Mouse (Mus musculus): Measurements from ENCODE around the gene Lrmda. TPM values are rescaled to one million over a fixed set of nuclear protein-coding genes. Genes with fewer than 3 reads are reported as not detected.

Gene Lrmda
- total and polyA plus RNA-seq, 3 experiments, result 5.1 to 5.9 TPM; not detected in 1

- H3K9ac ChIP-seq (ENCODE audit: control insufficient read depth, low read depth, low read length, poor library complexity, severe bottlenecking), result no peak overlapping the region
- H3K4me3 ChIP-seq (ENCODE audit: control insufficient read depth in 1 of 2, insufficient read depth in 1 of 2, low read depth in 2 of 2, low read length in 2 of 2), result no peak overlapping the region
- no peaks in the 10 kb centered on the region for H3K4me1 ChIP-seq (ENCODE audit: control insufficient read depth in 1 of 2, insufficient read depth in 2 of 2, low read length in 2 of 2)
- no peak overlapping the region for H3K27ac ChIP-seq (ENCODE audit: control insufficient read depth, low read depth, low read length)
- H3K9me3 ChIP-seq (replicated peaks; ENCODE audit: insufficient read depth, low read length), result no peaks in the 10 kb centered on the region
- TF ChIP-seq USF2 (IDR thresholded peaks at IDR 0.05; ENCODE audit: borderline replicate concordance in 1 of 2, insufficient read depth in 1 of 2, low read depth in 1 of 2, low read length in 2 of 2) (no peak), CHD1 (IDR thresholded peaks at IDR 0.05; ENCODE audit: low read depth, low read length) (no peak)
- no peak for DNase-seq (ENCODE audit: low read depth, low spot score)
- no peaks in the 10 kb centered on the region for H3K79me2 ChIP-seq (ENCODE audit: control insufficient read depth, insufficient read depth, low read length, poor library complexity)
- peaks cover 0 to 5% of the 10 kb centered on the region in 2 experiments; a peak in 2 of 4 replicates for H3K36me3 ChIP-seq (ENCODE audit: control insufficient read depth in 1 of 2, insufficient read depth in 2 of 2, low read length in 2 of 2)
- no peaks in the 10 kb centered on the region for H3K27me3 ChIP-seq (ENCODE audit: control insufficient read depth in 1 of 2, insufficient read depth in 2 of 2, low read length in 2 of 2)
Observed at GRCm38 (mm10) chr14:22329191-22329590, 309.7 kb downstream of the Lrmda start.

- no peaks in the 10 kb centered on the region for H3K9me3 ChIP-seq (replicated peaks; ENCODE audit: insufficient read depth, low read length)
- TF ChIP-seq MXI1 (IDR thresholded peaks at IDR 0.05; ENCODE audit: low read depth, low read length), result no peak
- TF ChIP-seq EP300 (IDR thresholded peaks at IDR 0.05; ENCODE audit: low read depth in 1 of 2, low read length in 2 of 2), result no peak
- TF ChIP-seq SIN3A (IDR thresholded peaks at IDR 0.05; ENCODE audit: low read length), result no peak
- no peak for TF ChIP-seq GABPA (IDR thresholded peaks at IDR 0.05; ENCODE audit: low read depth, low read length)
- H3K9ac ChIP-seq (ENCODE audit: control insufficient read depth, low read depth, low read length, poor library complexity, severe bottlenecking), result no peak overlapping the region
- no peak overlapping the region for H3K4me3 ChIP-seq (ENCODE audit: control insufficient read depth in 1 of 2, insufficient read depth in 1 of 2, low read depth in 2 of 2, low read length in 2 of 2)
- no peak overlapping the region for H3K27ac ChIP-seq (ENCODE audit: control insufficient read depth, low read depth, low read length)
- no peak for DNase-seq (ENCODE audit: low read depth, low spot score)
- no peaks in the 10 kb centered on the region for H3K4me1 ChIP-seq (ENCODE audit: control insufficient read depth in 1 of 2, insufficient read depth in 2 of 2, low read length in 2 of 2)
- no peaks in the 10 kb centered on the region for H3K79me2 ChIP-seq (ENCODE audit: control insufficient read depth, insufficient read depth, low read length, poor library complexity)
- H3K27me3 ChIP-seq (ENCODE audit: control insufficient read depth in 1 of 2, insufficient read depth in 2 of 2, low read length in 2 of 2), result no peaks in the 10 kb centered on the region
- H3K36me3 ChIP-seq (ENCODE audit: control insufficient read depth in 1 of 2, insufficient read depth in 2 of 2, low read length in 2 of 2), result peaks cover 0 to 7% of the 10 kb centered on the region in 2 experiments; a peak in 3 of 4 replicates
Observed at GRCm38 (mm10) chr14:22335101-22335820, 315.7 kb downstream of the Lrmda start.

GRCm38 (mm10) chr14:22339176-22339575, 319.7 kb downstream of the Lrmda start:
- Histone ChIP-seq H3K79me2 (ENCODE audit: control insufficient read depth, insufficient read depth, low read length, poor library complexity) (no peaks in the 10 kb centered on the region), H3K36me3 (ENCODE audit: control insufficient read depth in 1 of 2, insufficient read depth in 2 of 2, low read length in 2 of 2) (peaks cover 0 to 7% of the 10 kb centered on the region in 2 experiments; a peak in 3 of 4 replicates), H3K4me1 (ENCODE audit: control insufficient read depth in 1 of 2, insufficient read depth in 2 of 2, low read length in 2 of 2) (no peaks in the 10 kb centered on the region), H3K27ac (ENCODE audit: control insufficient read depth, low read depth, low read length) (no peak overlapping the region), H3K9ac (ENCODE audit: control insufficient read depth, low read depth, low read length, poor library complexity, severe bottlenecking) (no peak overlapping the region), H3K9me3 (replicated peaks; ENCODE audit: insufficient read depth, low read length) (no peaks in the 10 kb centered on the region), H3K27me3 (ENCODE audit: control insufficient read depth in 1 of 2, insufficient read depth in 2 of 2, low read length in 2 of 2) (no peaks in the 10 kb centered on the region), H3K4me3 (ENCODE audit: control insufficient read depth in 1 of 2, insufficient read depth in 1 of 2, low read depth in 2 of 2, low read length in 2 of 2) (no peak overlapping the region)
- DNase-seq (ENCODE audit: low read depth, low spot score), result no peak
- TF ChIP-seq NELFE (IDR thresholded peaks at IDR 0.05; ENCODE audit: low read depth, low read length) (no peak), TBP (IDR thresholded peaks at IDR 0.05; ENCODE audit: low read depth, low read length) (no peak), ZMIZ1 (IDR thresholded peaks at IDR 0.05; ENCODE audit: low read depth, low read length) (no peak), USF2 (IDR thresholded peaks at IDR 0.05; ENCODE audit: borderline replicate concordance in 1 of 2, insufficient read depth in 1 of 2, low read depth in 1 of 2, low read length in 2 of 2) (no peak), MYC (IDR thresholded peaks at IDR 0.05; ENCODE audit: low read depth, low read length) (no peak), POLR2AphosphoS5 (IDR thresholded peaks at IDR 0.05; ENCODE audit: borderline replicate concordance, low read depth, low read length) (no peak), POLR2AphosphoS2 (IDR thresholded peaks at IDR 0.05; ENCODE audit: low read length) (no peak), ZKSCAN1 (IDR thresholded peaks at IDR 0.05; ENCODE audit: low read depth, low read length) (no peak), GATA1 (IDR thresholded peaks at IDR 0.05; ENCODE audit: low read depth, low read length) (no peak), ZC3H11A (IDR thresholded peaks at IDR 0.05; ENCODE audit: low read depth, low read length) (no peak), SMC3 (IDR thresholded peaks at IDR 0.05; ENCODE audit: low read depth, low read length) (no peak)
